Comparison of ENCODE assay signal across 14 mouse cellular contexts in the genomic region with DNA sequence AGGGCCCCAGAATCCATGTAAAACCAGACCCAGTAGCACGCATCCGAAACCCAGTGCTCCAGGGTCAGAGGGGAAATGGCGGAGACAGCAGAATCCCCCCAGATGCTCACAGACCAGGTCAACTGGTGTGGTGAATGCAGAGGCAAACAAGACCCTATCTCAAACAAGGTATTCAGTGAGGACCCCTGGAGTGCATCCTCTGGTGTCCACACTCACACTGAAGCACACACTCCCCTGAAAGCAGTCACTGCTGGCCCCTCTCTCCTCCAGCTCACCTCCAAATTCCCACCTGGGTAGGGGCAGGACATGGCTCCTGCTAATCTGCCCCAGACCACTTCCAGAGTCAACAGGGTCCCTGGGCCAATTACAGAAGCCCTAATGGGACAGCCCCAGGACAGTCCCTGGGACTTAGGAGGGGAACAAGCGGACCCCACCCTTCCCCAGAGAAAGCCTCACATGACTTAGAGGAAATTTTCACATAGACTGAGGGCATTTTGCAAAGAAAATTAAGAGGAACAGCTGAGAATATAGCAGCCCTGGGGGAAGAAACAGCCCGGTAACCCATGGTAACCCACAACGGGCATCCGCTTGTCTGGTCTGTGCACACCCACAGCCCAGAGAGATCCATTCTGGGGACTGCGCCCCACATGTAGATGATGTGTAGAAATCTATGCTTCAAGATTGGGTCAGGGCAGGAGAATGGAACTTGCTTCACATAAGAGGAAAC. TPM values are rescaled to one million over a fixed set of nuclear protein-coding genes. Genes with fewer than 3 reads are reported as not detected.
DNase-seq lines count a peak whose midpoint lies in the region; ATAC-seq and TF ChIP-seq lines count a peak whose summit lies in the region.
"Had no signal": no experiment of that assay in that cellular context is flagged by ENCODE, and none has a peak within 500 bp of the region (broad histone marks: within the 10 kb centered on the region; RNA-seq: fewer than 3 reads in every experiment).

No protein-coding gene starts in this region.

- peaks cover 31% of the 10 kb centered on the region for H3K4me1 ChIP-seq in liver, embryonic 12.5 days
- H3K4me1 ChIP-seq in hindbrain, embryonic 12.5 days: peaks cover 22% of the 10 kb centered on the region
- no peaks in the 10 kb centered on the region for H3K4me1 ChIP-seq in forebrain, embryonic 11.5 days (replicated peaks; ENCODE audit: control insufficient read depth, insufficient read depth, low read length)

- H3K27ac ChIP-seq in gastrocnemius, adult 2 months: peak overlapping the region; percentile 24
- no peak overlapping the region for H3K27ac ChIP-seq in liver, embryonic 12.5 days
- H3K27ac ChIP-seq in hindbrain, embryonic 12.5 days: no peak overlapping the region
- H3K27ac ChIP-seq in forebrain, embryonic 11.5 days (ENCODE audit: low read depth, low read length): no peak overlapping the region
- H3K27ac ChIP-seq: heart, embryonic 15.5 days had no signal

- ATAC-seq in liver, embryonic 12.5 days: 0 out of 2 replicates have a peak, but pooled peaks have one; percentile 16
- no peak for ATAC-seq in hindbrain, embryonic 12.5 days (ENCODE audit: low FRiP score)
- no peak for ATAC-seq in forebrain, embryonic 11.5 days (replicated peaks; ENCODE audit: low FRiP score)
- ATAC-seq: forebrain, embryonic 14.5 days; Patski had no signal

- H3K9me3 ChIP-seq in liver, embryonic 12.5 days (replicated peaks): no peaks in the 10 kb centered on the region
- H3K9me3 ChIP-seq in hindbrain, embryonic 12.5 days (replicated peaks): no peaks in the 10 kb centered on the region
- H3K9me3 ChIP-seq in forebrain, embryonic 11.5 days (ENCODE audit: control insufficient read depth, low read length): no peaks in the 10 kb centered on the region
- H3K9me3 ChIP-seq: heart, embryonic 15.5 days had no signal

- 82% methylated on average over 8 of the region's 8 CpGs for WGBS in liver, embryonic 12.5 days (ENCODE audit: insufficient replicate concordance)
- 91% methylated on average over 8 of the region's 8 CpGs for WGBS in hindbrain, embryonic 12.5 days
- 94% methylated on average over 8 of the region's 8 CpGs for WGBS in forebrain, embryonic 11.5 days

- no peak for TF ChIP-seq CTCF in gastrocnemius, adult 2 months (IDR thresholded peaks at IDR 0.05)

- no peaks in the 10 kb centered on the region; the same call in 1 of the 2 replicates for H3K36me3 ChIP-seq in liver, embryonic 12.5 days
- peaks cover 12% of the 10 kb centered on the region for H3K36me3 ChIP-seq in splenic B cell, adult 2 months (ENCODE audit: control insufficient read depth, insufficient read depth, low read length, poor library complexity, severe bottlenecking)
- H3K36me3 ChIP-seq in hindbrain, embryonic 12.5 days: 0 out of 2 replicates have a peak, but pooled peaks cover 3% of the 10 kb centered on the region
- no peaks in the 10 kb centered on the region for H3K36me3 ChIP-seq in forebrain, embryonic 11.5 days (ENCODE audit: control insufficient read depth, insufficient read depth, low read length)
- H3K36me3 ChIP-seq: heart, embryonic 15.5 days had no signal

- H3K27me3 ChIP-seq in liver, embryonic 12.5 days (replicated peaks): no peaks in the 10 kb centered on the region
- H3K27me3 ChIP-seq in splenic B cell, adult 2 months (ENCODE audit: control insufficient read depth, insufficient read depth, low read length, poor library complexity, severe bottlenecking): no peaks in the 10 kb centered on the region
- no peaks in the 10 kb centered on the region for H3K27me3 ChIP-seq in hindbrain, embryonic 12.5 days
- H3K27me3 ChIP-seq in forebrain, embryonic 11.5 days (ENCODE audit: control insufficient read depth, insufficient read depth, low read length): no peaks in the 10 kb centered on the region
- H3K27me3 ChIP-seq: heart, embryonic 15.5 days; Patski had no signal

- DNase-seq in gastrocnemius, adult 2 months: no peak
- no peak for DNase-seq in gastrocnemius, adult 18-20 months (ENCODE audit: low spot score)
- DNase-seq in urinary bladder, adult 2 months (ENCODE audit: low spot score): peak; percentile 11
- DNase-seq in urinary bladder, postnatal 14 days (ENCODE audit: low spot score): no peak
- DNase-seq in splenic B cell, adult 2 months (ENCODE audit: low read depth, low spot score): peak; percentile 76
- DNase-seq in forebrain, embryonic 11.5 days (ENCODE audit: low spot score): no peak
- DNase-seq: adrenal gland, postnatal 14 days; gastrocnemius, postnatal 14 days; kidney, adult 2 months had no signal

- no peak overlapping the region for H3K4me3 ChIP-seq in gastrocnemius, adult 2 months
- H3K4me3 ChIP-seq in liver, embryonic 12.5 days: no peak overlapping the region
- H3K4me3 ChIP-seq in hindbrain, embryonic 12.5 days: no peak overlapping the region
- no peak overlapping the region for H3K4me3 ChIP-seq in forebrain, embryonic 11.5 days (ENCODE audit: low read depth, low read length)
- H3K4me3 ChIP-seq: heart, embryonic 15.5 days had no signal

- intact Hi-C loops in gastrocnemius, adult 2 months (cut with DNase I): loop anchor here (5.0 kb wide), 1 partner anchor 698 kb away; a partner anchor contains a TSS

- no peak overlapping the region for H3K9ac ChIP-seq in liver, embryonic 12.5 days
- H3K9ac ChIP-seq in hindbrain, embryonic 12.5 days: no peak overlapping the region
- no peak overlapping the region for H3K9ac ChIP-seq in forebrain, embryonic 11.5 days (ENCODE audit: low read length)
- H3K9ac ChIP-seq: heart, embryonic 15.5 days had no signal

- H3K4me2 ChIP-seq in liver, embryonic 12.5 days: no peak overlapping the region
- H3K4me2 ChIP-seq in hindbrain, embryonic 12.5 days (replicated peaks): no peak overlapping the region
- no peak overlapping the region for H3K4me2 ChIP-seq in forebrain, embryonic 11.5 days (ENCODE audit: low read depth, low read length, severe bottlenecking)
- H3K4me2 ChIP-seq: heart, embryonic 15.5 days had no signal

RNA-seq across cellular contexts. Expression of a gene that starts 46.3 kb away (rescaled TPM):
- total RNA-seq in gastrocnemius, adult 2 months (2021): 10 to 100 TPM; 55.1 to 58.5 TPM
- total RNA-seq in gastrocnemius, adult 18-20 months (2021): 10 to 100 TPM; 53.6 to 65.7 TPM
- polyA plus RNA-seq in urinary bladder, adult 2 months (2012; rRNA removed): 36.1 and 37.0 TPM in 2 replicates
- polyA plus RNA-seq in liver, embryonic 12.5 days (2016; fragmentation: Nextera tagmentation; extraction: Ambion mirVana): 13.8 and 15.1 TPM in 2 replicates
- 54.9 and 68.0 TPM in 2 replicates for polyA plus RNA-seq in hindbrain, embryonic 12.5 days (2016; fragmentation: Nextera tagmentation; extraction: Ambion mirVana)
- polyA plus RNA-seq in forebrain, embryonic 11.5 days (2014; fragmentation: Nextera tagmentation; extraction: Ambion mirVana): 15.8 and 17.4 TPM in 2 replicates

RNA-seq across cellular contexts. Expression of a gene that starts 53.1 kb away (rescaled TPM):
- total RNA-seq in gastrocnemius, adult 2 months (2021): 10 to 100 TPM; 29.4 to 33.6 TPM
- 10 to 100 TPM; 27.2 to 30.2 TPM for total RNA-seq in gastrocnemius, adult 18-20 months (2021)
- 29.0 and 34.9 TPM in 2 replicates for polyA plus RNA-seq in urinary bladder, adult 2 months (2012; rRNA removed)
- polyA plus RNA-seq in liver, embryonic 12.5 days (2016; fragmentation: Nextera tagmentation; extraction: Ambion mirVana): 24.1 and 24.5 TPM in 2 replicates
- polyA plus RNA-seq in hindbrain, embryonic 12.5 days (2016; fragmentation: Nextera tagmentation; extraction: Ambion mirVana): 53.1 and 61.7 TPM in 2 replicates
- 36.2 and 41.2 TPM in 2 replicates for polyA plus RNA-seq in forebrain, embryonic 11.5 days (2014; fragmentation: Nextera tagmentation; extraction: Ambion mirVana)

Comparison
In these comparisons a context has a peak if more than half of its experiments do, and no peak if none do; other contexts are left out.
1. DNase-seq: peak in urinary bladder, adult 2 months (single experiment) and splenic B cell, adult 2 months (single experiment); none in gastrocnemius, adult 2 months (single experiment), gastrocnemius, adult 18-20 months (single experiment), urinary bladder, postnatal 14 days (single experiment) and forebrain, embryonic 11.5 days (single experiment).